ENCODE assay signal across 8 mouse cellular contexts in the genomic region with DNA sequence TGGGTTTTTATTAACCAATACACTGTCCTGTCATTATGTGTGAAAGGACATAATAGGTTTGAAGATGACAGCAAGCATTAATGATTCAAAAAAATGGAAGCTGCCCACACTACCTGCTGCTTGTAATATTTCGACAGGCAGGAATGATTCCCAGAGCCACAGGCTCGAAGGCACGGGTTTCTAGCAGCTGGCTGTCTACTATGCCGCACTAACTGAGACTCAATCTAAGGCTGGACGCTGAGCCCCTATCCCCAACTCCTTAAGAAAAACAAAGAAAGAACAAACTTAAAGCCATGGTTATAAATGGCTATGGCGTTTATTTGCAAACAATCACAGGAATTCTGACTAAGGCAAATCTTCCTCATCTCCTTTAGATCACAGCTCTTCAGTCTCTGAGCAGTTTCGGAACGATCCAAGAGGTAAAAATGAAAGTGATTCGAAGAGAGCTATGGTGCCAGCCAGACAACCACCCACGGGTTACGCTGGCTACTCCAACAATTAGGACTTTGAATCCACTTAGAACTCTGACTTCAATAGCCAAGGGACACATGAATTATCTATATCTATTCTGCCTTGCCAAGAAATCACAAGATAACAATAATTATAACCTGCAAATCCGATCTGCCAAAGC. TPM values are rescaled to one million over a fixed set of nuclear protein-coding genes. Genes with fewer than 3 reads are reported as not detected.
A peak's percentile ranks its signal among the peaks of the same experiment; 100 is the strongest.
DNase-seq lines count a peak whose midpoint lies in the region; ATAC-seq lines count a peak whose summit lies in the region.

No protein-coding gene starts in this region.

- H3K9ac ChIP-seq in kidney, embryonic 16.5 days (replicated peaks; ENCODE audit: low read length) = peak overlapping the region; percentile 61
- H3K9ac ChIP-seq in embryonic facial prominence, embryonic 11.5 days (replicated peaks; ENCODE audit: low read length) = peak overlapping the region; percentile 49

- ATAC-seq in kidney, embryonic 16.5 days (ENCODE audit: low FRiP score, low TSS enrichment) = no peak
- ATAC-seq in embryonic facial prominence, embryonic 11.5 days (replicated peaks; ENCODE audit: insufficient number of reproducible peaks, low FRiP score, low TSS enrichment, low read depth) = no peak
- peak; percentile 62 for ATAC-seq in megakaryocyte-erythroid progenitor cell, adult 5-6 weeks (replicated peaks; ENCODE audit: low FRiP score, low TSS enrichment, poor library complexity, severe bottlenecking)

- peak overlapping the region; percentile 63 for H3K4me2 ChIP-seq in kidney, embryonic 16.5 days (replicated peaks; ENCODE audit: low read depth, low read length)
- H3K4me2 ChIP-seq in embryonic facial prominence, embryonic 11.5 days (ENCODE audit: low read depth, low read length) = peak overlapping the region; percentile 49

- peak overlapping the region; percentile 57 for H3K4me3 ChIP-seq in kidney, embryonic 16.5 days (ENCODE audit: low read length)
- peak overlapping the region; percentile 43 for H3K4me3 ChIP-seq in embryonic facial prominence, embryonic 11.5 days (ENCODE audit: low read depth, low read length)

- no peaks in the 10 kb centered on the region for H3K36me3 ChIP-seq in kidney, embryonic 16.5 days (ENCODE audit: insufficient read depth, low read length)
- H3K36me3 ChIP-seq in embryonic facial prominence, embryonic 11.5 days (replicated peaks; ENCODE audit: control insufficient read depth, insufficient read depth, low read depth, low read length) = no peaks in the 10 kb centered on the region

- no peak for DNase-seq in kidney, adult 9 months
- DNase-seq in embryonic facial prominence, embryonic 11.5 days (ENCODE audit: low spot score) = peak; percentile 6
- peak; percentile 14 for DNase-seq in hindlimb bud, embryonic 11.5 days (ENCODE audit: extremely low spot score, low read depth, low spot score)
- no peak for DNase-seq in thymus, postnatal 10 days (ENCODE audit: low spot score in 2 of 2)
- no peak for DNase-seq in adrenal gland, adult 2 months
- no peak for DNase-seq in kidney, adult 8-10 months

- H3K27ac ChIP-seq in kidney, embryonic 16.5 days (ENCODE audit: low read length) = peak overlapping the region; percentile 85
- H3K27ac ChIP-seq in embryonic facial prominence, embryonic 11.5 days (replicated peaks; ENCODE audit: low read depth, low read length) = no peak overlapping the region

- H3K4me1 ChIP-seq in kidney, embryonic 16.5 days (ENCODE audit: insufficient read depth, low read length) = peaks cover 20% of the 10 kb centered on the region; the same call in 1 of the 2 replicates
- H3K4me1 ChIP-seq in embryonic facial prominence, embryonic 11.5 days (ENCODE audit: control insufficient read depth, insufficient read depth, low read length) = no peaks in the 10 kb centered on the region

- H3K27me3 ChIP-seq in kidney, embryonic 16.5 days (ENCODE audit: insufficient read depth, low read length) = no peaks in the 10 kb centered on the region
- H3K27me3 ChIP-seq in embryonic facial prominence, embryonic 11.5 days (ENCODE audit: control insufficient read depth, insufficient read depth, low read length) = no peaks in the 10 kb centered on the region

- H3K9me3 ChIP-seq in kidney, embryonic 16.5 days (ENCODE audit: low read length) = no peaks in the 10 kb centered on the region
- H3K9me3 ChIP-seq in embryonic facial prominence, embryonic 11.5 days (replicated peaks; ENCODE audit: control insufficient read depth, low read length) = no peaks in the 10 kb centered on the region

- WGBS in kidney, embryonic 16.5 days = 6% methylated on average over 12 of the region's 12 CpGs
- WGBS in embryonic facial prominence, embryonic 11.5 days = 37% methylated on average over 12 of the region's 12 CpGs

RNA-seq across cellular contexts. Expression of gene Ppargc1a, which starts 15.6 kb away (rescaled TPM):
- polyA plus RNA-seq in kidney, embryonic 16.5 days (2015; fragmentation: Nextera tagmentation; extraction: Ambion mirVana) = 24.5 and 27.4 TPM in 2 replicates
- polyA plus RNA-seq in embryonic facial prominence, embryonic 11.5 days (2014; fragmentation: Nextera tagmentation; extraction: Ambion mirVana) = 2.7 and 3.2 TPM in 2 replicates
- not detected in 2 replicates for total RNA-seq in megakaryocyte-erythroid progenitor cell, adult 5-6 weeks (2014; fragmentation: Nextera tagmentation)
- not detected in 2 replicates for total RNA-seq in megakaryocyte-erythroid progenitor cell, adult 5-6 weeks (2017)
- total RNA-seq in adrenal gland, adult 2 months (2021) = 10 to 100 TPM; 12.1 to 28.2 TPM
- polyA plus RNA-seq in adrenal gland, adult 2 months (2012; rRNA removed) = 0.43 and 0.56 TPM in 2 replicates

Comparison
In these comparisons a context has a peak if more than half of its experiments do, and no peak if none do; other contexts are left out.
1. DNase-seq: peak in embryonic facial prominence, embryonic 11.5 days (single experiment) and hindlimb bud, embryonic 11.5 days (single experiment); none in kidney, adult 9 months (single experiment), thymus, postnatal 10 days (0 of 2), adrenal gland, adult 2 months (single experiment) and kidney, adult 8-10 months (0 of 2).